Mouse (Mus musculus) A20 (cell line): Measurements from ENCODE around the gene Dbx2.

Experiments
- DNase-seq: peaks from one replicate; pipeline ENCODE4 v3.0.0-alpha.2; 2011; ENCODE audit warnings: low read depth, low spot score

Gene Dbx2

GRCm38 (mm10) chr15:95624396-95624795 lies 31.4 kb downstream of the Dbx2 start:
- DNase-seq = no peak

DNA sequence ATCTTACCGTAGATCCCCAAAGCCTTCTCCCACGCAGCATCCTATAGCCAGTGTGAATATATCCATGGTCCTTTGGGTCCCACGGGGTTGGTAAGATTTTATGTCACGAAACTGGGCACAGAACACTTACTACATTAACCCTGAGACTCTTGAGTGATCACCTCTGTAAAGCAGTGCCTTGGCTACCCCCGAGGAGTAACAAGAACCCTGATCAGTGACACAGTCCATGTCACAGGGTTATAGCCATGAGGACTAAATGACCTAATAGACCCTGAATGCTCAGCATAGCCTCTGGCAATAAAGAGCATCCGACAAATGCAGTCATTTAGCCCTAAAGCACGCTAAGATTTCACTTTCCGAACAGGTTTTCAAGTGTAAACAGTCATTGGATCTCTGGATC lies 33.0 kb downstream of the Dbx2 start:
- no peak for DNase-seq

DNA sequence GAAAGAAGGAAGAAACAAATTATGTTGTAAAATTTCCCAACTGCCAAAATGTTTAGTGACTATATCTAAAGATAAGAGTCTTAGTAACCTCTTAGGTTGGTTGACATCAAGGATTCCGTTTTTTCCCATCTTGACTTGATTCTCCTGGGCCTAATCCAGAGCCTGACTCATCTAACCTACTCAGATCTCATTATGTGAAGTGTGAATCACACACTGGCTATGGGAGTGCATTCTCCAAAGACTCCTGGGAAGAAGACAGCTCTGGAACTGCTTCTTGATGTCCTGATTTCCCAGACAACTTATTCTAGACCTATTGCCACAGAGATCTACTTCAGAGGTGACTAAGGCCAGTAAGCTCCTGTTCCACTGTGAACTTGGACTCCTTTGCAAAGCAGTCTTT lies 43.2 kb downstream of the Dbx2 start:
- DNase-seq = no peak

DNA sequence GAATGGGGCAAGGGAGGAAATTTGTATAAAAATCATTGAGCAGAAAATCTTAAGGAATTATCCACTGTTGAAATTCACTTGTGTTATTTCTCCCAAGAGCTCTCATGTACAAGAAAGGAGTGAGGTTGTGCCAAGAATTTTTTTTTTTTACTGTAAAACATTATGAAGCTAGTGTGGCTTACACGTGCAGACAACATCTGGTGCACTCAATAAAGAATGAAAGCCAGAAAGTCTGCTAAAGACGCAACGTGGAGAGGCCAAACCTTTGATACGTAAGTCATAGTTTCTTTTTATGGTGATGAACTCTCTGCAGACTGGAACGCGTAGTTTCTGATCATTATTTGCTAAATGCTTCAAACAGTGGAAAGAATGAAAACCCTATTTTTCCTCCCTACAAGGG lies 54.6 kb downstream of the Dbx2 start:
- no peak for DNase-seq

GRCm38 (mm10) chr15:95598630-95599029 lies 57.1 kb downstream of the Dbx2 start:
- peak; percentile 8 for DNase-seq

DNA sequence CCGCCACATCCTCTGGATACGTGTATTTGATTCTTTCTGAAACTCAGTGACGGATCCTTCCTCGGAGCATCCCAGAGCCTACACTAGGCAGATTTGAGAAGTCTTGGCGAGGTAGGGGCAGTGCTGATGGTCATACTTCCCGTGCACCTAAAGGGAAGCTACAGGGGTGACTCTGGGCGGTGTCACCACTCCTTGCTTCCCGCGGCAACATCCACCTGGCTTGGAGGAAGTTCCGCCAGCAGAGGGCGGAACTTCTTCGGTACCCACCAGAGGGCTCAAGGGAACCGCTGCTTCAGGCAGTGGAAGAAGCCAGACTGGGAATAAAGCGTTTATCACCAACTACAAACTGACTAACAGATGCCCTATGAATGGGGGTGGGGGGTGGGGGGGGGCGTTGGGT lies 68.9 kb downstream of the Dbx2 start:
- DNase-seq = no peak

DNA sequence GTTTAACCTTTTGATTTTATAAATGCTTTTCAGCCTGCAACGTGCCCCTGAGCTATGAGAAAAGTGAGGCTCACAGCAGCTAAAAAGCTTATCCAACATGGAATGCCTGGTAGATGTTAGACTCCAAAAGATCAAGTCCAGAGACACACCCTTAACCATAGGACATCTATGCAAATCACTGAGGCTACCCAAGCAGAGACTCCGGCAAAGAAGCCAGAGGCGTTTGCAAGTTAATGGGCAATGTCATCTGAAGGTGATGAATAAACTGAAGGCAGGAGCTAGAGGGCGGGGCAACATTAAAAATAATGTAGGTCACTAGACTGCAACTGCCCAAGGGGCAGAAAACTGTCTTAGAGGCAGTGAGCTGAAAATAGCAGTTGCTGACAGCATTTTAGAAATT lies 70.9 kb downstream of the Dbx2 start:
- DNase-seq = no peak

- peak; percentile 26 for DNase-seq
Measured at GRCm38 (mm10) chr15:95574661-95575060, 81.1 kb downstream of the Dbx2 start.
